Mouse (Mus musculus) mature B cell (primary cell): ENCODE measurements around the gene Trim42.

ENCODE experiments used
- in situ Hi-C: fragments of 300-500 bp; cut with MboI; formaldehyde crosslinking; loops from 2 replicates; pipeline ENCODE4 v1.14.3; 2019

Gene Trim42

GRCm38 (mm10) chr9:97369591-97369990, at the start of gene Trim42:
TSS of gene Trim42 (minus strand) at chr9:97369958.
- in situ Hi-C loops: no loop called here

- in situ Hi-C loops: no loop called here
These were observed 45.3 kb upstream of the Trim42 start for GRCm38 (mm10) chr9:97414876-97415668.

GRCm38 (mm10) chr9:97408142-97408541, 38.4 kb upstream of the Trim42 start:
- in situ Hi-C loops: no loop called here

GRCm38 (mm10) chr9:97356441-97356840, 13.3 kb downstream of the Trim42 start:
- in situ Hi-C loops: no loop called here

- in situ Hi-C loops: no loop called here
These were observed 24.9 kb downstream of the Trim42 start for GRCm38 (mm10) chr9:97344767-97345297.

GRCm38 (mm10) chr9:97341772-97342171, 28.0 kb downstream of the Trim42 start:
- in situ Hi-C loops: no loop called here

- in situ Hi-C loops: no loop called here
These were observed 46.9 kb downstream of the Trim42 start for GRCm38 (mm10) chr9:97322846-97323245.

GRCm38 (mm10) chr9:97322120-97322519, 47.6 kb downstream of the Trim42 start:
- in situ Hi-C loops: no loop called here

GRCm38 (mm10) chr9:97315421-97316055, 54.2 kb downstream of the Trim42 start:
- in situ Hi-C loops: no loop called here

GRCm38 (mm10) chr9:97311614-97312013, 58.1 kb downstream of the Trim42 start:
- in situ Hi-C loops: no loop called here

GRCm38 (mm10) chr9:97309509-97310053, 60.2 kb downstream of the Trim42 start:
- in situ Hi-C loops: no loop called here

- in situ Hi-C loops: no loop called here
These were observed 61.9 kb downstream of the Trim42 start for GRCm38 (mm10) chr9:97307705-97308485.
